Mouse (Mus musculus) heart, adult 8-10 months (tissue): ENCODE data around the gene Gpr22. TPM values are rescaled to one million over a fixed set of nuclear protein-coding genes. Genes with fewer than 3 reads are reported as not detected.

Experiments used
- DNase-seq: peaks from one replicate; pipeline ENCODE4 v3.0.0; 2022; ENCODE audit warnings: low spot score
- total RNA-seq, 4 experiments: library from RNA; stranded (reverse); gene quantifications; 2 replicates each; pipeline ENCODE4 v1.2.4; 2022

Gpr22 gene
- total RNA-seq, 4 experiments from 2014 or later, result 20.5 to 30.8 (median 28.3) TPM

- no peak for DNase-seq
Measured at GRCm38 (mm10) chr12:31686679-31687078, 27.1 kb downstream of the Gpr22 start.

- no peak for DNase-seq
Measured at GRCm38 (mm10) chr12:31667187-31667586, 46.6 kb downstream of the Gpr22 start.

- no peak for DNase-seq
Measured at GRCm38 (mm10) chr12:31665999-31666398, 47.7 kb downstream of the Gpr22 start.

Other genes with a start within 250 kb of the Gpr22 start
- gene Cbll1, start 214.3 kb downstream of the Gpr22 start, total RNA-seq, result 1 to 10 TPM; 8.9 to 9.9 (median 9.7) TPM
- under 1 TPM in 2 of 4 experiments, not detected in 2; 0.14 to 0.28 TPM for gene Slc26a4, start 154.0 kb downstream of the Gpr22 start, total RNA-seq
- gene Bcap29, start 79.3 kb downstream of the Gpr22 start, total RNA-seq, result 10 to 100 TPM; 36.2 to 40.5 (median 36.7) TPM
- gene Dus4l, start 59.1 kb downstream of the Gpr22 start, total RNA-seq, result 1 to 10 TPM; 5.2 to 9.2 (median 7.0) TPM
- 10 to 100 TPM; 56.3 to 63.2 (median 59.0) TPM for gene Cog5, start 59.1 kb downstream of the Gpr22 start, total RNA-seq
- 10 to 100 TPM; 59.5 to 74.2 (median 70.5) TPM for gene Hbp1, start 236.6 kb upstream of the Gpr22 start, total RNA-seq